Mouse (Mus musculus): Measurements from ENCODE around the gene Mb. TPM values are rescaled to one million over a fixed set of nuclear protein-coding genes. Genes with fewer than 3 reads are reported as not detected.

Mb gene
- 10 to 100 TPM in 1 of 2 experiments, 1 to 10 TPM in 1; 7.0 to 16.3 TPM for total RNA-seq (2021)
- long read RNA-seq, experiment 1, partial matches to known transcripts = 0 of 3 reads
- long read RNA-seq, experiment 1, other reads (novel, unspliced or antisense) = 2 of 3 reads
- long read RNA-seq, experiment 2 = 0 reads

DNA sequence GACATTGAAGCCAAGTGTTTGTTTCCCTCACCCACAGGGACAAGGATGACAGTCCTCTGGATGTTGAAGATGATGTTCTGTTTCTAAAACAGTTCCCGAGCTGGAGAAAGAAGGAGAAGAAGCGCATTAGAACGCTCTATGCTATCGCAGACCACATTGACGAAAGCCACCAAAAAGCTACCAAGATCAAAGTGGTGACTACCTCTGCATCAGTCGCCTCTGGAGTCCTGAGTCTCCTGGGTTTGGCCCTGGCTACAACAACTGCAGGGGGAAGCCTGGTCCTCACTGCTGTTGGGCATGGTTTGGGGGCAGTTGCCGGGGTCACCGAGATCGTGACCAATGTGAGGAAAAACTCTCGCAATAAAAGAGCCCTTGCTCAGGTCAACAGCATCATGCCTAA lies at the start of gene Mb:
Gene Mb (minus strand): TSS at position 101 of the 400 bp plus-strand sequence.
- DNase-seq (ENCODE audit: low spot score in 2 of 2) = no peak

DNA sequence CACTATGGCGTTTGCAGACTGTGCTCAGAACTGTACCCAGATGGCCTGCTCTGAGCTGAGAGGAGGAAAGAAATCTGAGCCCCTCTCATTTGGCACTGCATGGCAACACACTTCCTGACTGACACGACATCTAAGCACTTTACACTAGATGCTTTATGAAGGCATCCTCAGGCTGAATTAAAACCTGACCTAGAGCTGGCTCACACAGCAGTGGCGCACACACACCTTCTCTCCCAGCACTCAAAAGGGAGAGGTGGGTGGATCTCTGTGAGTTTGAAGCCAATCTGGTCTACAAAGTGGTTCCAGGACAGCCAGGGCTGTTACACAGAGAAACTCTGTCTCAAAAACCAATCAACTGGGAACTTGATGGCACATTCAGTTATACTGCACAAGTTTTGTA lies 49.3 kb upstream of the Mb start:
- DNase-seq (ENCODE audit: low spot score in 2 of 2) = no peak

DNA sequence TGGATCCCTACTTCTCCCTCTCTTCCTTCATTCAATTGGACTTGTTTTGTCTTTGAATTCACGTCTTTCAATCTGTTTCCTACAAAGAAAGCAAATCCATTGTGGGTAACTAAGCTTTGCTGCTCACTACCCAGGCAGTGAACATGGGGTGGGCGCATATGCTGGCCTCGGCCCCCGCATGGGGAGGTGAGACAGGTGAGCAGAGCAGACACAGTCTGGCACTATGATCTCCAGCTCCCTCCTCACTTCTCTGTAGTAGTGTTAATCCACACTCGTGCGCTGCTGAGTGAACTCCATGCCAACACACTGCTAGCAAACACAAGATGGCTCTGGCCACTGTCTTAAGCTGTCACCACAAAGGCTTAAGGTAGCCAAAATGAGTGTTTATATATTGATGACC lies 46.9 kb upstream of the Mb start:
- DNase-seq (ENCODE audit: low spot score in 2 of 2) = no peak

DNA sequence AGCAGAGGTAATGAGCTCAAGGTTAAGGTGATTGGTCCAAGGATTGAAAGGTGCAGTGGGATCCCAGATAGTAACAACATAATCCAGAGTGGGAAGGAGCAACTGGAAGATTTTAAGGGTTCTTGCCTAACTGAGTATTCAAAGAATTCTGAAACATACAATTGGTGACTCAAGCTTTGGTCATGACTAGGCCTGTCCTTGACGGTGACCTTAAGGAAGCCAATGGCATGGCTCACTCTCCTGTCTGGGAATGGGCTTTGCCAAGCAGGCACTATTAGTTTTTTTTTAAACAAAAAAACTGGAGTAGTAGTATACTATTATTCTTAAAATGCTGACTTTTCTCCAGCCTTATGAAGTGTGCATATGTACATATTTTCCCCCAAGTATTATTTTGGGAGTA lies 44.7 kb upstream of the Mb start:
- no peak for DNase-seq (ENCODE audit: low spot score in 2 of 2)

DNA sequence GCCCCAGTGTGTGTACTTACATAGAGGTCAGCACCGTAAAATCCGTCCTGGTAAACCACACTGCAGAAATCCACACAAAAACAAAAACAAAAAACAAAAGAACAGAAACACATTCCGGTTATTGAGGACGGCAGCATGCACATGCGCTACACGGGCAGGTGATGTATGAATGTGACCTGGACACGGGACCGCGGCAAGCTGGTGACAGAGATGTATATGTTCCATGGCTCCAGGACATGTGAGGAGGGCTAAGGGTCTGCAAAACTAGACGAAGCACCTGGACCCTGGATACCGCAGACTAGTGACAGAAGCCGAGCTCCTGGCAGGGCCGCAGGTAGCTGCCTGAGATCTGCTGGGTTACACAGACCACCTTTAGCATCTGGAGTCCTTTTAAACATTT lies 44.0 kb upstream of the Mb start:
- no peak for DNase-seq (ENCODE audit: low spot score in 2 of 2)

DNA sequence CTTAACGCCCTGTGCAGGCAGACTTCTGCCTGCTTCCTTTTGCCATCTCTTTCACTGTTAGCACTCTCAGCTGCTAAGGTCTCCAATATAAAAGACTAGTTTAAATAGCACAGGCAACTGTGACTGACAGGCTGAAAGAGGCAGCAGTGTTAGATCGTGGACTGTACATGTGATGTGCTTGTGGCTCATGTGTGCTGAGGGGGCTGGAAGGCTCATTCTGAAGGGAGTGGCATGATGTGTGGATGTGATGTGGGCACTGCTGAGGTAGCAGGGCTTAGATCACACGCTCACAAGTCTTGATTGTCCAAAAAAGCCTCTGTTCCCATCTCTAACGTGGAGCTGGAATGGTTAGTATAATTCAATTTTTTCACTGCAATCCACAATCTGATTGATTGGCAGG lies 40.9 kb upstream of the Mb start:
- DNase-seq (ENCODE audit: low spot score in 2 of 2) = no peak

DNA sequence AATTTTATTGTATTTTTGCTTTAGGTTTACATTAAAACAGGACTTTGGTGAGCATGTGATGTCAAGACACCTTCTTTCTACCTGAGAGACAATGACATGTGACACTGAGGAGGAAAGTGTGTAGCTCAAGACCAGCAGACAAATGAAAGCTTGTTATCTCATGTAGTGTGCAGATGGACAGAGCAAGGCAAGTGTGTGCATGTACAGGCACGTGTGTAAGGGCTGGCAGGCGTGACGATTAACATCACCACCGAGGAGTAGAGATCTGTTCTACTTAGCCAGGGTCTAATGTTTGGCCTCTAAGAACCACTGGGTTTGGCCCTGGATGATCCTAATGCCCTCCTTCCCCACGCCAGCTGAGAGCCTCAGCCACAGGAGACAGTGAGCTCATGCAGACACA lies 40.1 kb upstream of the Mb start:
- no peak for DNase-seq (ENCODE audit: low spot score in 2 of 2)

DNA sequence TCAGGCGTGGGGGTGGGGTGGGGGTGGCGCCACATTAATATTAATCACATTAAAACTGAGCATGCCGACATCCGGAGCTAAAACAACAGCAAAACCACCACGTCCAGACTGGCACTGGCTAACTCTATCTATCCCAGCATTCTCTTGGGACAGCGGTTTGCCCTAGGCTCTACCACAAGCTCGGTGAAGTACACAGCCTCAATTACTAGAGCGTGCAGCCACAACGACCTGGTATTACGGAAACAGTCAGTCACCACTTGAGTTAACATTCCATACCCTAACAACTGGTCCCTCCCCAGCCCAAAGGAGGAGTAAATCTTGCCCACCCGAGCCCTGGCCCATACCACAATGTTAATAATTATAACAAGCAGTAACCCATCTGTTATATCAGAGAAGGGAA lies 38.8 kb upstream of the Mb start:
- no peak for DNase-seq (ENCODE audit: low spot score in 2 of 2)

DNA sequence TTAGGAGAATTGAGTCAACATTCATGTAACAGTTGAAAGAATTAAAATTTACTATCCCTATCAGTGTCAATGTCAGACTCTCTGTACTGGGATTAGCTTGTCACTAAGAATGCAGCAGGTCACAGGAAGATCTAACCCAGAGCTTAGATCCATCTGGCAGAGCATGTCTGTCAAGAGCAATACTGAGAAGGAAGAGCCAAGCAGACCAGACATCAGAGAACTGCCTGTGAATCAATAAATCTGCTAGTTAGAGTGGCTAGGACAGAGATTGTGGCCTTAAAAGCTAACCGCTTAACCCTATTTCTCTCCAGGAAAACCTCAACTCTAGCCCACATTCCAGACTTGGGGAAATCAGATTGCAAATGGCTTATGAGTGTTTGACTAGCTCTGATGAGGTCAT lies 36.0 kb upstream of the Mb start:
- no peak for DNase-seq (ENCODE audit: low spot score in 2 of 2)

DNA sequence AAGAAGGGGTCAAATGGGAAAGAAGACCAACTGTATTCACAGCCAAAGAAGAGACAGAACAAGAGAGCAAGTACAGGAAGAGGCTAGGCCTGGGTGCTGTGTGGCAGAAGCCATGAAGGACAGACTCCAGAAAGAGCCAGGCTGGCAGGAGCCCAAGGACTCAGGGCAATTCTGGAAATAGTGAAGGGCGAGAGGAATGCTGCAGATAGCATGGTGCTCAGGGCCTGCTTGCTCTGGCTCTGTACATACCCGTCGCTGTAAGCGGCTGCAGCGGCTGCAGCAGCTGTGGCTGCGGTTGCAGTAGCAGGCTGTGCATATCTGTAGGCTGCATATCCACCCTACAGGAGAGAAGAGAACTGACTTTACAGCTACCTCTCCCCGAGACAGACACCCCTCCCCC lies 35.3 kb upstream of the Mb start:
- DNase-seq (ENCODE audit: low spot score in 2 of 2) = peak; percentile 41 to 67

DNA sequence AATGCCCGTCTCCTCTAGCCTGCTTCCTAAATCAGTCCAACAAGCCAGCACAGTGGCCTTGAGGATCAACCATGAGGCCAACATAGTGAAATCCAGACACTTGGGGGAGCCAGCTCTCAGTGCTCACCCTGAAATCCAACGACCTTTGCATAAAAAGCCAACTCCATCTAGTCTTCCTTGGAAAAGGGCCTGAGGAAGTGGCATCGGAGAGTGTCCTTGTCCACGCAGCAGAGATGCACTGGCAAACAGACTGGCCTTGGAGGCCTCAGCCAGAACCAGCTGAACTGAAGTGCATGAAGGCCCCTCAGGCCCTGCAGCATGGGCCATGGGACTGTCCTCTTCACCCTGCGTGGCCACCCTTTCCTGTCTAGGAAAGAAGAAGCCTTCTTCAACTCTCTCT lies 31.0 kb upstream of the Mb start:
- DNase-seq (ENCODE audit: low spot score in 2 of 2) = peak in 1 of 2 experiments; percentile 30

DNA sequence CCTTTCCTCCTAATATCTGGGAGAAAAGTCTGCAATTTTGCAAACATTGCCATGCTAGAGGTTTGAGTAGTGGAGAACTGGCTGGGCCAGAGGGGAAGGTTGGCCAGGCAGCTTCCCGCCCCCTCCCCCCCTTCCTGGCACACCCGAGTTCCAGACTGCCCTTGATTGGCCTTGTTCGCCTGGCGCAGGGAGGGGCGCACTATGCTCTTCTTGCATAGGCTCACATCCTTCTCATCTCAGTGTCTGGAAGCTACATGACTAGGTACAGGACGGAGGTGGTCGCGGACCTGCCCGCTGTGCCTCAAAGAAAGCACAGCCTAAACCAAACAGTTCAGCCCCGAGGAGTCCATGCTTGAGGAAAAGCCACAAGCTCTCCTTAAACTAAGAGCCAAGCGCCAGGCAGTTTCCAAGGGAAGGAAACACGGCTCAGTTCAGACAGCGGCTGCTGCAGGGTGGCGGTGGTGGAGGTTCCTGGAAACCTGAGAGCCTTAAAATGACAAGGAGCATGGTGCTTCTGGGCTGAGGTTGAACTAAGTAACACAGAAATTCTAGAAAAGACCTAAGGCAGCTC lies 30.3 kb upstream of the Mb start:
- no peak for DNase-seq (ENCODE audit: low spot score in 2 of 2)

DNA sequence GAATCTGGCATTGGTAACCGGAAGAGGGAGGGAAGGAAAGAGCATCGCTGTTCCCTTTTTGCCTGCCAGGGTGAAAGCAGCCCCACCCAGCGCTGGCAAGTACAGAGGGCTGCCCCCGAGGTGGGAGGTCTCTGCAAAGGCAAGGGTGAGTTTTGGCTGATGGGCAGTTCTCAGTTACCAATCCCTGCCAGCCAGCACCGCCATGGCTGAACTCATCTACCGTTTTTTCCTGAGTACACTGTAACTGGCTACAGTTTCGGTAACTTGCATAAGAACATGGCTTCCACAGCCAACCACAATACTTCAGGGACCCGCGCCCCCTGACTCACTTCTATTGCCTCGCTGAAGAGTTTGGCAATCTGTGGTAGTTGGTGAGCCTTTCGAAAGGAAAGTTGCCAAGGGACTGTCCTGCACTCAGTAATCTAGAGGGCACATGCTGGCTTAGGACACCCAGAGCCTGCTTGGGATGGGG lies 29.5 kb upstream of the Mb start:
- no peak for DNase-seq (ENCODE audit: low spot score in 2 of 2)

DNA sequence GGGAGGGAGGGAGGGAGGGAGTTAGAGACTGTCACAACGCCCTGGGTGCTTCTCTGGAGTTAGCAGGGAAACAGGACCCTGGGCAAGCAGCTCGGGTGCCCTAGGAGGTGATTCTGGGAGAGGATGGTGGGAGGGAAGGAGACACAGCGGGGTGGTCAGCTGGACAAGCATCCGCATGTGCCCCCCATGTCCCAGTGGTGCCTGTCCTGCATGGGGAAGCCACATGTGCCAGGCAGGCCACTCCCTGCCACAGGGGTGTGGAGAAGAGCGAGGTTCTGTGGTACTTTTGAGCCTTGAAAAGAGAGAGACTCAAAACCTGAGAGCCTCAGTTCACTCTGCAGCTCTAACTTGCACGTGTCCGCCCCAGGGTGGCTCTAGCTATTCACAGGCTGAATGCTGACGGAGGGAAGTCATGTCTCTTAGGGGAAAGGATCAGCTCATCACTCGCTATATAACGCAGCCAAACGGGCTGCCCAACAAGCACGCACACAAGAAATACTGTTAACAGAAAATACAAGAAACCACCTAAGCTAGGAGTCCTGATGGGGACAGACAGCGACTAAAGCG lies 28.9 kb upstream of the Mb start:
- DNase-seq (ENCODE audit: low spot score in 2 of 2) = no peak

DNA sequence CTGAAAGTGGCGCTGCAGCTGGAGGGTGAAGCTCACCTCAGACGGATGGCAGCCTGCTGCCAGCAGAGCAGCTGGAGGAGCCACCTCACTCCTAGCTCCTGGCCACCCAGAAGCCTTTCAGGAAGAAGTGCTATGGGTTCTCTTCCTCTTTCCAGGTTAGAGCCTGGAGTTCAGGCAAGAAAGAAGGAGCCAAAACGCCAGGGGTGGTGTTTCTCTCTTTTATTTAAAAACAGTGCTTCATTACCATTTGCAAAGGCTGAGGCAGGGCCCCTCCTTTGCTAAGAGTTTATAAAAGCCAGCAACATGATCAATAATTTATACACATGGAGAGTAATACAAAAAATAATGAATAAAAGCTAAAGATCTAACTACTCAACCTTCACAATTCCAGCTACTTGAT lies 28.3 kb upstream of the Mb start:
- no peak for DNase-seq (ENCODE audit: low spot score in 2 of 2)

DNA sequence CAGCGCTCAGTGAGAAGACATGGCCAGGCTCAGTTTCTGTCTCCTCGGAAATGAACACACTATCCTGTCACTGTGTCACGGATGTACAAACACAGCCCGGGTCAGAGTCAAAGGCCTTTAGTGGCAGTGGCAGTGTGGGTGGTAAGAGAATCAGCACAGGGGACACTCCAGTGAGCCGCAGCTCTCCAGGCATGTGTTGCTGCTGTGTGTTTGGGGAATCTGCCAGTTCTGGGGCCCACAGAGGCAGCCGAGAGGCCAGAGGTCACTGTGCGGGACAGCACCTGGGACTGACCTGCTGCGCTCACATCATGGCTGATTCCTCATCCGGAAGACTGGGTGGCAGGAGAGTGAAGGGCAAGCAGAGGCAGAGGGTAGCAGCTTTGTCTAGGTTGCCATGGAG lies 27.4 kb upstream of the Mb start:
- DNase-seq (ENCODE audit: low spot score in 2 of 2) = no peak

DNA sequence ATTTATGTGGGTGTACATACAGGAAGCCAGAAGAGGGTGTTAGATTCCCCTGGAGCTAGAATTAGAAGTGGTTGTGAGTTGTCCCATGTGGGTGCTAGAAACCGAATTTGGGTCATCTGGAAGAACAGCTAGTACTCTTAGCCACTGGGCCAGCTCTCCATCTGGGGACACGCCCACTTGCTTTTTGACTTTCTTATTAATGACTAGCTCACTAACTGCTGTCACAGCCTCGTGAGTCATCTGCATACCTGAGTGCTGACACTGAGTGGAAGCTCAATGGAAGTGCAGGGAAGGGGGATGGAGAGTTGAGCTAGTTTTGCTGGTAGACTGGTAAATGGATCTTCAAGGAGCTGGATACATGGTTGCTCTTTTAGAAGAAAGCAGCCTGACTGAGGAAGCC lies 26.1 kb upstream of the Mb start:
- DNase-seq (ENCODE audit: low spot score in 2 of 2) = no peak

DNA sequence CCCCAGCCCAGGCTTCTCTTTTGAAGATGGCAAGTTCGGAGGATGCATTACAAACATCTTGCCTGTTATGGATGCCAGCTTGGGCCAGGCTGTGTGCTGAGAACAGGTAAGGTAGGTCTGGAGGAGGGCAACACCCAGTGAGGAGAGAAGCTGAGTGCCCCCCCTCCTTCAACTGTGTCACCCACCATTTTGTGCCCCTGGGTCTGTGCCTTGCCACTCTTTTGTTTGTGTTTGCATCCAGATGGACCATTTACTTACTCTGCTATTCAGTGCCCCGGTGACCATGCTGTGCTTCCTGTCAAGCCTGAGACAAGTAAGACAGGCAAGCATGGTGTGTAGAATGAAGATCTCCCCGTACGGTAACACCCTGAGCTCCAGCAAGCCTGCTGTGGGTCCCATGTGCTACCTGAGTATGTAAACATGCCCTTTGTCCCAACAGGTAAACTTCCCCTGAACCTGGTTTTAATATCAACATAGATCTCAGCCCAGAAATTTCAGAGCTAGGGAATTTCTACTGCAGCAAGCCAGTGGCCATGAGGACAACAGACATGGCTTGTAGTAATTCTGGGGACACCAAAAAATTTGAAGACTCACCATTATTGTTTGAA lies 22.2 kb upstream of the Mb start:
- no peak for DNase-seq (ENCODE audit: low spot score in 2 of 2)

DNA sequence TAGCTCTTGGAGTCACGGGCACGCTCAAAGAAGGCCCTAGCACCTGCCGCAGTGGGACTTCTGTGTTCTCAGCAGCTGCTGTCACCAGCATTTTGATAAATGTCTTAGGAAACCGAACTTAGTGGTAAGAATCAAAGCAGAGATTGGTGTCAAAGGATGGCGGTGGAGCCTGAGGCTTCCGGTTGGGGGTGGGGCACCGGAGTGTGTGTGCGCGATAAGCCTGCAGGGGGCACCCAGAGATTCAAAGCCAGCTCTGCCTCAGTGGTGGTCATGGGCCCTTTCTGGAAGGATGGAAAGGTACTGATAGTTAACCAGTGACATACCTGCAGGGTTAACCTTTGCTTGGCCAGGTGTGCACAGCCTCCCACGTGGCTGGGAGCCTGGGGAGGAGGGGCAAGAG lies 21.0 kb upstream of the Mb start:
- DNase-seq (ENCODE audit: low spot score in 2 of 2) = no peak

DNA sequence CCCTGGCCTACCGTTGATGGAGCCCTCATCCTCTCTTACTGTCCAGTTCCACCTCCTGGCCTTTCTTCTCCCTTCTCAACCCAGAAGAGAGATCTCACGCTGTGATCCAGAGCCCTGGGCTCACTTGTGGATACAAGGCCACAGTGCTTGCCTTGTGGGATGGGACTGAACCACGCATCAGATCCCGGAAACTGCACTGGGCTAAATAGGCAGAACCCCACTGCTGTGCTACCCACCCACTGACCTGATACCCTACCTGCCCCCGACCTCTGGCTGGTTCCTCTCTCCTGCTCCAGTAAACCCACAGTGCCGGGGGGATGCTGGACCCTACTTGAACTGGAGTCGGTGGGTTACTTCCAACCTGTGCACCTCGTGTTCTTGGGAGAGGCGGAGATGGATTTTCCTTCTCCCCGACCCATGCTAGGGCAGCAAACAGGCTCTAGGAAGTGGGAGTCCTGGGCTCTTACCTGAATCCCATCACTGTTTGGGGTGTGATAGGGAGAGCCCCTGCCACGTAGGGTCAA lies 20.3 kb upstream of the Mb start:
- no peak for DNase-seq (ENCODE audit: low spot score in 2 of 2)

DNA sequence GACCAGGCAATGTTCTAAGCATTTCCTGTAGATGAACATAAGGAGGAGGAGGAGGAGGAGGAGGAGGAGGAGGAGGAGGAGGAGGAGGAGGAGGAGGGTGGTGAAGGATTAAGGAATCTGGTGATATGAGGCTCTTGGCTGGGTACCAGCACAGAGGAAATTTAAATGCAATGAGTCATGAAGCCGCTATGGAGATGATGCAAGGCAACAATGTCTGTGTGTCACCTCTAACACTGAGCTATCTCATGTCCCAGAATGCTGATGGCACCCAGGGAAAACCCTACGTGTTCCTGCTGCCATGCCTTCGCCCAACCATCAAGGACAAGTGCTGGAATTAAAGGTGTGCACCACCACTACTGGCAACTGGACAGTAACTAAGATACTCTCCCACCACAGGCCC lies 18.5 kb upstream of the Mb start:
- no peak for DNase-seq (ENCODE audit: low spot score in 2 of 2)

DNA sequence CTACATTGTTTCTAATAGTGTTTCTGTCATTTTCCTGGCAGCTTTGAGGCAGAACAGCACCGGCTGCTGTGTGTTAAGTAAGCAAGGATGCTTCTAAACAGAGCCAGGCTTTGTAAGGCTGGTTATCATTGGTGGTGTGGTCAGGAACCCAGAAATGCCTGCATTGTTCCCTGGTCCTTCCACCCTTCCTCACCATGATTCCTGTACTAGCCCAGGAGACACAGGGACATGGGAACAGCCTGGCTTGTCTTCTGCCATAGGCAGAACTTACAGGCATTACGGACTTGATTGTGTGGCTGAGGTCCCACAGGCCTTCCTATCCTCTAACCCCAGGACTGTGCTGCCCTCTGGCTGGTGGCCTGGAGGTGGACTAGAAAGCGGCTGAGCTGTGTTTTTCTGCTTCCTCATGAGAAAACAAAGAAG lies 18.0 kb upstream of the Mb start:
- no peak for DNase-seq (ENCODE audit: low spot score in 2 of 2)

DNA sequence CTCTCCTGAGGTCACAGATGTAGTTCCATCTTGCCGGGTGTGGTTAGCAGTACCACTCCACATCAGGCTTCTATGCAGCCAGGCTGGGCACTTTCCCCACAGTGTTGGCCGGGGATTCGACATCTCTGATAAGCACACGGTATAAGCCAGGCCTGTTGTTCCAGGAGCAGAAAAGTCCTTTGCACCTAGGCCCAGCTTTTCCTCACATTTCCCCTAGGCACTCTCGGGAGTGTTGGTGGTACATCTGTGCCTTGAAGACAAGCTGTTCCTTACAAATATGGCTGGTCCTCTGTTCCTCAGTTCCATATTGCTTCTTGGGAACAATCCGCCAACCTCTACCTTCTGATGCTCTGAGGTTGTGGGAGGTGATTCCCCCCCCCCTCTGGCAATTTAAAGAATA lies 15.8 kb upstream of the Mb start:
- DNase-seq (ENCODE audit: low spot score in 2 of 2) = no peak
